Mouse (Mus musculus) embryonic fibroblast, embryonic 13.5 days (primary cell): Measurements from ENCODE around the gene Scarb1.

Experiments
- CTCF ChIP-seq: IDR thresholded peaks from 2 replicates; pipeline ENCODE4 v1.5.1; 2011; ENCODE audit warnings: mild to moderate bottlenecking, control low read depth, low read length, moderate library complexity, borderline replicate concordance; ENCODE audit not compliant: insufficient read depth
- POLR2A ChIP-seq: IDR thresholded peaks from 2 replicates; pipeline ENCODE4 v1.6.1; 2011; ENCODE audit warnings: low read depth, mild to moderate bottlenecking, control low read depth, low read length, moderate library complexity

GRCm38 (mm10) chr5:125319057-125319800, 21.7 kb downstream of the Scarb1 start:
- TF ChIP-seq POLR2A (no peak), CTCF (no peak)
